Mouse (Mus musculus) heart, adult 2 months (tissue): ENCODE data around the gene Cdpf1. TPM values are rescaled to one million over a fixed set of nuclear protein-coding genes. Genes with fewer than 3 reads are reported as not detected.

ENCODE experiments used
- DNase-seq, 2 experiments: peaks; one replicate each; pipeline ENCODE4 v3.0.0; 2021
- H3K27ac ChIP-seq: fragments of 200-600 bp; 2 replicates; pipeline ENCODE4 v1.8.1; 2022
- H3K27me3 ChIP-seq: fragments of 200-500 bp; 2 replicates; pipeline ENCODE4 v1.6.1; 2012; ENCODE audit warnings: mild to moderate bottlenecking, low read length, inconsistent platforms, mixed read lengths; ENCODE audit not compliant: control insufficient read depth, insufficient read depth
- H3K36me3 ChIP-seq: fragments of 200-500 bp; 2 replicates; pipeline ENCODE4 v1.6.1; 2012; ENCODE audit warnings: low read length, inconsistent platforms; ENCODE audit not compliant: control insufficient read depth, insufficient read depth
- H3K4me1 ChIP-seq: fragments of 200-500 bp; 2 replicates; pipeline ENCODE4 v1.6.1; 2011; ENCODE audit warnings: low read length; ENCODE audit not compliant: control insufficient read depth, insufficient read depth
- H3K4me3 ChIP-seq: fragments of 200-600 bp; 2 replicates; pipeline ENCODE4 v1.8.1; 2022
- H3K79me2 ChIP-seq: fragments of 200-500 bp; replicated peaks from 2 replicates; pipeline ENCODE4 v1.6.1; 2012; ENCODE audit warnings: mild to moderate bottlenecking, inconsistent platforms, low read length, moderate library complexity, mixed read lengths; ENCODE audit not compliant: control insufficient read depth, insufficient read depth
- H3K9ac ChIP-seq: fragments of 200-500 bp; 2 replicates; pipeline ENCODE4 v1.6.1; 2012; ENCODE audit warnings: low read depth, mild to moderate bottlenecking, control low read depth, inconsistent platforms, low read length, mixed read lengths
- CTCF ChIP-seq: fragments of 200-600 bp; IDR thresholded peaks from 2 replicates; pipeline ENCODE4 v1.8.1; 2022; ENCODE audit warnings: antibody characterized with exemption, mild to moderate bottlenecking, moderate library complexity
- EP300 ChIP-seq: fragments of 200-500 bp; IDR thresholded peaks from 2 replicates; pipeline ENCODE4 v1.6.1; 2011; ENCODE audit warnings: low read depth, low read length, control low read depth; ENCODE audit not compliant: insufficient read depth
- POLR2A ChIP-seq: fragments of 200-500 bp; IDR thresholded peaks from 2 replicates; pipeline ENCODE4 v1.6.1; 2011; ENCODE audit warnings: mild to moderate bottlenecking, low read depth, low read length, control low read depth; ENCODE audit not compliant: insufficient read depth
- WGBS: fragments of 180-500 bp; shearing (Covaris S2); methylation state at CpG from one replicate; pipeline ENCODE4 v1.1.7; 2018; 5-methylcytosine and 5-hydroxymethylcytosine counted together
- intact Hi-C: fragments of 180-260 bp; cut with DNase I; formaldehyde crosslinking; loops from one replicate; pipeline ENCODE4 v1.15.1; 2025
- polyA plus RNA-seq: library from polyadenylated mRNA; depleted of rRNA; stranded (reverse); fragments of >200 nt; gene quantifications from 2 replicates; pipeline ENCODE4 v1.2.3, GENCODE M21; 2012
- total RNA-seq, 2 experiments: library from RNA; stranded (reverse); gene quantifications; 2 replicates each; pipeline ENCODE4 v1.2.3; 2021

Cdpf1 gene
- total and polyA plus RNA-seq, 3 experiments, result 31.6 to 42.6 (median 37.3) TPM

- intact Hi-C loops, result no loop called here
- WGBS, result 67% methylated on average over 5 of the region's 5 CpGs
- Histone ChIP-seq H3K79me2 (no peaks in the 10 kb centered on the region), H3K27ac (no peak overlapping the region), H3K36me3 (no peaks in the 10 kb centered on the region), H3K4me3 (no peak overlapping the region), H3K4me1 (peaks cover 1% of the 10 kb centered on the region; the same call in 1 of the 2 replicates), H3K27me3 (no peaks in the 10 kb centered on the region), H3K9ac (no peak overlapping the region)
- no peak for DNase-seq
- no peak for TF ChIP-seq POLR2A
- no peak for TF ChIP-seq EP300
- TF ChIP-seq CTCF, result no peak
Observed at GRCm38 (mm10) chr15:85829470-85829869, 18.0 kb upstream of the Cdpf1 start.

- H3K36me3 ChIP-seq, result no peaks in the 10 kb centered on the region
- H3K9ac ChIP-seq, result no peak overlapping the region
- H3K4me3 ChIP-seq, result no peak overlapping the region
- no peaks in the 10 kb centered on the region for H3K79me2 ChIP-seq
- intact Hi-C loops, result no loop called here
- no peaks in the 10 kb centered on the region for H3K27me3 ChIP-seq
- WGBS, result 81% methylated on average over 4 of the region's 4 CpGs
- no peak for TF ChIP-seq CTCF
- TF ChIP-seq POLR2A, result no peak
- TF ChIP-seq EP300, result no peak
- DNase-seq, result no peak
- peaks cover 1% of the 10 kb centered on the region; the same call in 1 of the 2 replicates for H3K4me1 ChIP-seq
- H3K27ac ChIP-seq, result no peak overlapping the region
Observed at GRCm38 (mm10) chr15:85828071-85828470, 16.6 kb upstream of the Cdpf1 start.

GRCm38 (mm10) chr15:85826676-85827075 lies 15.2 kb upstream of the Cdpf1 start:
- DNase-seq, result no peak
- Histone ChIP-seq H3K4me1 (no peaks in the 10 kb centered on the region), H3K79me2 (no peaks in the 10 kb centered on the region), H3K27me3 (peaks cover under 1% of the 10 kb centered on the region; the same call in 1 of the 2 replicates), H3K36me3 (no peaks in the 10 kb centered on the region), H3K27ac (no peak overlapping the region), H3K9ac (no peak overlapping the region), H3K4me3 (no peak overlapping the region)
- no peak for TF ChIP-seq EP300
- TF ChIP-seq POLR2A, result no peak
- no peak for TF ChIP-seq CTCF
- 38% methylated on average over 5 of the region's 5 CpGs for WGBS
- intact Hi-C loops, result no loop called here

DNA sequence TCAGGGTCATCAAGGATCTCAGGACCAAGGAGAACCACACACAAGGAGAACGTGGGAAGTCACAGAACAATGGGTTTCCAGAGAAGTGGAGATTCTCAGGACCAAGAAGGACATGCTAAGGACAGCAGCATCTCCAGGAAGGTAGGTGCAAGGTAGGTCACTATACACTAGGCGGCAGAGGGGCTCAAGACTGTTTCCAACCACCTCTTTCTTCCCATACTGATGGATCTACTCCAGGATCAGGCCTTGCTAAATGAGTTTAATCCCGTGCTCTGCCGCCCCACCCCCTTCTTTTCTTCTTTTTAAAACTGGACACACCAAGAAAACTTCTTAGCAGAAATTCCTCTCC lies 10.5 kb upstream of the Cdpf1 start:
- H3K27ac ChIP-seq, result peak overlapping the region; percentile 71
- TF ChIP-seq EP300, result no peak
- TF ChIP-seq POLR2A, result no peak
- TF ChIP-seq CTCF, result peak; percentile 31
- peak overlapping the region; percentile 75 for H3K9ac ChIP-seq
- 26% methylated on average over 4 of the region's 4 CpGs for WGBS
- peaks cover 1% of the 10 kb centered on the region; the same call in 1 of the 2 replicates for H3K27me3 ChIP-seq
- H3K4me1 ChIP-seq, result peaks cover 4% of the 10 kb centered on the region; the same call in 1 of the 2 replicates
- no peaks in the 10 kb centered on the region for H3K36me3 ChIP-seq
- intact Hi-C loops, result no loop called here
- H3K4me3 ChIP-seq, result peak overlapping the region; percentile 46
- no peaks in the 10 kb centered on the region for H3K79me2 ChIP-seq
- DNase-seq, result no peak

- Histone ChIP-seq H3K36me3 (no peaks in the 10 kb centered on the region), H3K27me3 (peaks cover 1% of the 10 kb centered on the region; the same call in 1 of the 2 replicates), H3K4me3 (peak within 1 kb of the TSS; percentile 46), H3K79me2 (no peaks in the 10 kb centered on the region), H3K27ac (peak within 1 kb of the TSS; percentile 71), H3K9ac (peak within 1 kb of the TSS; percentile 75), H3K4me1 (peaks cover 4% of the 10 kb centered on the region; the same call in 1 of the 2 replicates)
- WGBS, result 3% methylated on average over 65 of the region's 65 CpGs
- intact Hi-C loops, result no loop called here
- DNase-seq, result peak; percentile 68 to 76
- TF ChIP-seq POLR2A, result no peak
- no peak for TF ChIP-seq EP300
- no peak for TF ChIP-seq CTCF
Observed at GRCm38 (mm10) chr15:85821203-85822010, 9.9 kb upstream of the Cdpf1 start, which contains the start of gene Pkdrej. Gene Pkdrej (minus strand): TSS chr15:85821734.

DNA sequence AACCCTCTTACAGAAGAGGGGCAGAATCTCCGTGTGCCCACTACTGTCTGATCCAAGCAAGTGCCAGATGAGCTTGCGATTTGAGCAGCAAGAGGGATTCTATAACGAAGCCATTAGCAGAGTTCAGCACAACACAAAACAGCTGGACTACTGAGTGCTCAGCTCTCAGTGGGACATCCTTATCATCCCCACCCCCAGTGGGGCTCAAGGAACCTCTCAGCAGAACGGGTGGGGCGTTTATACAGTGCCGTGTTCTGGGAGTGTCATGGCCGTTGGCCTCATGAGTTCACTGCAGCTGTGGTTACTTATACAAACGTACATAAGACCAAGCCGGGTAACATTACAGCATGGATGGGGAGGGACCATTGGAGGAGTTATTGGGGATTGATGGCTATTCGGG lies 1.9 kb upstream of the Cdpf1 start:
- no peak overlapping the region for H3K9ac ChIP-seq
- H3K36me3 ChIP-seq, result no peaks in the 10 kb centered on the region
- peaks cover 3% of the 10 kb centered on the region for H3K4me1 ChIP-seq
- no peaks in the 10 kb centered on the region for H3K79me2 ChIP-seq
- TF ChIP-seq POLR2A, result no peak
- no peak for TF ChIP-seq EP300
- no peak for TF ChIP-seq CTCF
- 59% methylated on average over 10 of the region's 10 CpGs for WGBS
- DNase-seq, result no peak
- intact Hi-C loops, result loop anchor here (5.0 kb wide), 3 partner anchors 76 to 201 kb away; no protein-coding TSS in a partner anchor
- no peaks in the 10 kb centered on the region for H3K27me3 ChIP-seq
- H3K27ac ChIP-seq, result no peak overlapping the region
- H3K4me3 ChIP-seq, result no peak overlapping the region
